Mouse (Mus musculus): ENCODE results near the gene Gm9573.
A peak's percentile ranks its signal among the peaks of the same experiment; 100 is the strongest.

DNA sequence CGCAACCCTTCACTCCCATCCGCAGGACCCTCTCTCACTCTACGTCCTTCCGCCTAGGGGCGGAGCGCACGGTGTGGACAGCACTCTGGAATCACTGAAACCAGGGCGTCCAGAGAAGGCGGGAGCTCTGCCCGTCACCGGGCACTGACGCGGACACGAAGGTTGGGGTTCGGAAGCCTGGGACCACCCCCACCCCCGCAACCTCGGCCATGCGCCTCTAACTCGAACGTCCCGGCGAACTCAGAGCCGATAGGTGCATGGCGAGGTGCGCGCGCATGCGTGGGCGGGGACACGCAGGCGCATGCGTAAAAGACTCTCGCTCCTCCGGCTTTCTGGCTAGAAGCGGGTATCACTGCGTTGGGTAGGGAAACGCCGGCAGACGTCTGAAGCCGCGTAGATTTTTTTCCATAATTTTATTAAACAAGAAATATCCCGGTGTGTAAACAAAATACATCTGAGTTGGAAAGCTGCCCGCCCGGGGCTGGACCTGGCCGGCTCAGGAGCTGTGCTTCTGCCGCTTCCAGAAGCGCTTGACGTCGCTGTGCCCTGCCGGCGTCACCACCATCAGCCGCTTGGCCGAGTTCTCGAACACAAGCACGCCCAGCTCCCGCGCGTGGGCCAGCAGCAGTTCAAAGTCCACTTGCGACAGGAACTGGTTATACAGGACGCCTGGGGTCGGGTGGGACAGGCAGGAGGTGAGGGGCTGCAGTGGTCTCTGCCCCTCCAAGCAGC lies 41.1 kb upstream of the Gm9573 start, which contains the start of gene Vars2:
- 0 out of 2 replicates have a peak, but pooled peaks have one; percentile 3 for TF ChIP-seq CTCF (IDR thresholded peaks at IDR 0.05; ENCODE audit: low read depth)
- no peak for TF ChIP-seq EP300 (IDR thresholded peaks at IDR 0.05; ENCODE audit: low read depth)

Measured in heart, postnatal 0 days (tissue).